Mouse (Mus musculus) hindbrain, postnatal 0 days (tissue): ENCODE data around the gene Gm48551. TPM values are rescaled to one million over a fixed set of nuclear protein-coding genes. Genes with fewer than 3 reads are reported as not detected.

Experiments
- ATAC-seq: fragments of 200-750 bp; cut with Nextera tagmentation; 2 replicates; pipeline ENCODE4 v1.8.0; 2017; ENCODE audit warnings: mild to moderate bottlenecking, moderate TSS enrichment, moderate library complexity
- DNase-seq: peaks from one replicate; pipeline ENCODE4 v3.0.0-alpha.2; 2015; ENCODE audit warnings: low spot score
- H3K27ac ChIP-seq: fragments of 300-500 bp; sonication (generic); 2 replicates; pipeline ENCODE4 v1.5.1; 2014; ENCODE audit warnings: mild to moderate bottlenecking
- H3K27me3 ChIP-seq: fragments of 300-500 bp; sonication (generic); 2 replicates; pipeline ENCODE4 v1.6.1; 2014; ENCODE audit warnings: low read length, mixed read lengths; ENCODE audit not compliant: insufficient read depth
- H3K36me3 ChIP-seq: fragments of 300-500 bp; sonication (generic); 2 replicates; pipeline ENCODE4 v1.6.1; 2014; ENCODE audit warnings: low read length, mixed read lengths; ENCODE audit not compliant: insufficient read depth
- H3K4me1 ChIP-seq: fragments of 300-500 bp; sonication (generic); 2 replicates; pipeline ENCODE4 v1.6.1; 2014; ENCODE audit warnings: antibody characterized with exemption, low read length, mixed read lengths; ENCODE audit not compliant: insufficient read depth
- H3K4me2 ChIP-seq: fragments of 300-500 bp; sonication (generic); 2 replicates; pipeline ENCODE4 v1.6.1; 2014; ENCODE audit warnings: low read depth, mild to moderate bottlenecking, low read length, moderate library complexity, mixed read lengths
- H3K4me3 ChIP-seq: fragments of 300-500 bp; sonication (generic); 2 replicates; pipeline ENCODE4 v1.5.1; 2014; ENCODE audit warnings: low read length
- H3K9ac ChIP-seq: fragments of 300-500 bp; sonication (generic); replicated peaks from 2 replicates; pipeline ENCODE4 v1.6.1; 2014; ENCODE audit warnings: mild to moderate bottlenecking, low read length, moderate library complexity, mixed read lengths
- H3K9me3 ChIP-seq: fragments of 300-500 bp; sonication (generic); 2 replicates; pipeline ENCODE4 v1.6.1; 2016; ENCODE audit warnings: low read length, mixed read lengths
- CTCF ChIP-seq: IDR thresholded peaks from 2 replicates; pipeline ENCODE4 v1.5.1; 2016; ENCODE audit warnings: antibody characterized with exemption, control low read depth, low read depth
- WGBS: fragments of 180-500 bp; shearing (Covaris S2); extraction: QIAGEN DNeasy Blood & Tissue Kit; methylation state at CpG from one replicate; pipeline ENCODE4 v1.1.7; 2014; 5-methylcytosine and 5-hydroxymethylcytosine counted together
- polyA plus RNA-seq: library from polyadenylated mRNA; unstranded; fragments of >200 nt; fragmentation: Nextera tagmentation; extraction: Ambion mirVana; gene quantifications from 2 replicates; pipeline ENCODE4 v1.2.1, GENCODE M21; 2015
- total RNA-seq: library from RNA; depleted of rRNA; stranded (reverse); fragments of >200 nt; gene quantifications from 2 replicates; pipeline ENCODE4 v1.2.3, GENCODE M21; 2014

Gm48551 gene
- total and polyA plus RNA-seq, 2 experiments from 2014 or later, result 3.3 to 5.3 TPM

DNA sequence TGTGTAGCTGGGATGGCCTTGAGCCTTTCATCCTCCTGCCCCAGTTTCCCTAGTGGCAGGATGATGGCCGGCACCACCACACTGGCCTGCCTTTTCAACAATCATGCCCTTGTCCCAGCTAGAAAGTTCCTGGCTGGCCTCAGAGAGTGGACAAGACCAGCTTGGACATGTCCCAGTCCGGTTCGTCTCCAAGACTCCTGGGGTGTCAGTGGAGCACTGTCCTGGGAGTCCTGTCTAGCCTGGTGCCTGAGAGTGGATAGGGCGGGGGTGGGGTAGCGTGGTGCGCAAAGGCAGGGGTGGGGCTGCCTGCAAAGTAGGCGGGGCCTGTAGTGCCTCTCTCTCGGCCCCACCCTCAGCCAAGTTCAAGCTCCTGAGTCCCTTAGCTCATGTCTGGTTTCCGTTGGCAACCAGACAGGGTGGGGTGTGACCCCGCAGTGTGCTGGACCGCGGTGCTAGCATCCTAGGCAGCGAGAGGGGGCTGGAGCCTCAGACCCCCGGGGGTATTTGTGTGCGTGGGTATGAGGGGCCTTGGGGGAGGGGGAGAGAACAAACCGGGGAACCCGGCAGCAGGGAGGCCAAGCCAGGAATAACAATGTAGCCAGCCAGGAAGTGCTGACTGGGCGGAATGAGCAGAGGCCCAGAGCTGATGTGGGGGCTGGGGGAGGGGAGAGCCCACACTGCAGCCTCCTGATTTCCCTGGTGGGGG, 17.4 kb downstream of the Gm48551 start:
- 11% methylated on average over 18 of the region's 18 CpGs for WGBS
- no peak for TF ChIP-seq CTCF
- H3K9ac ChIP-seq, result 0 out of 2 replicates have a peak overlapping the region, but pooled peaks have one; percentile 21
- H3K4me1 ChIP-seq, result peaks cover 18% of the 10 kb centered on the region
- DNase-seq (peak; percentile 65), ATAC-seq (peak; percentile 61)
- H3K4me3 ChIP-seq, result no peak overlapping the region
- H3K27ac ChIP-seq, result peak overlapping the region; percentile 74
- no peaks in the 10 kb centered on the region for H3K9me3 ChIP-seq
- H3K4me2 ChIP-seq, result peak overlapping the region; percentile 7; the same call in 1 of the 2 replicates
- peaks cover 29% of the 10 kb centered on the region; the same call in 1 of the 2 replicates for H3K36me3 ChIP-seq
- no peaks in the 10 kb centered on the region for H3K27me3 ChIP-seq

DNA sequence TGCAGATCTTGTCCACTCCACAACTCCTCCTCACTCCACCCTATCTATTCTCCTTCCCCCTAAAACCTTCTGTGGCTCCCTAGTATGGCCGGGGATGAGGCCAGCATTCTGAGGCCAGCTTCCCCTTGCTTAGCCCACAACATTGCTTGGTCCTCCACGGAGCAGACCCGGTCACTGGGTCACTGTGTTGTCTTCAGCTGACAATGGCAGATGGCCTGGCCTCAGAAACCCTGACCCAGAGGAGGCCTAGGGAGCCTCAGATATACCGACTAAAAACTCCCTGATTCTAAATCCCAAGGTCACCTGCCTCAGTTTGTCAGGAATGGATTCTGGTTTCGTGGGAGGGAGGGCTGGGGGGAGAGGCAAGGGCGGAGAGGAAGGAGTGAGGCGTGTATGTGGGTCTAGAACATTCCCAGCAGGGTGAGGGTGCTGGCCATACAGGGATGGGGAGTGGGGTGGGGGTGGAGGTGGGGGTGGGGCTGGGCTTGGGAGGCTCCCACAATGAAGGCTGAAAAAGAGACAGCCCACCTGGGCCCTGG, 18.0 kb downstream of the Gm48551 start:
- peaks cover 29% of the 10 kb centered on the region; the same call in 1 of the 2 replicates for H3K36me3 ChIP-seq
- TF ChIP-seq CTCF, result no peak
- ATAC-seq (no peak), DNase-seq (no peak)
- H3K9me3 ChIP-seq, result no peaks in the 10 kb centered on the region
- H3K27me3 ChIP-seq, result no peaks in the 10 kb centered on the region
- H3K4me1 ChIP-seq, result peaks cover 25% of the 10 kb centered on the region
- H3K27ac ChIP-seq, result peak overlapping the region; percentile 74
- WGBS, result 16% methylated on average over 7 of the region's 7 CpGs
- 0 out of 2 replicates have a peak overlapping the region, but pooled peaks have one; percentile 21 for H3K9ac ChIP-seq
- H3K4me3 ChIP-seq, result no peak overlapping the region
- peak overlapping the region; percentile 7; the same call in 1 of the 2 replicates for H3K4me2 ChIP-seq

DNA sequence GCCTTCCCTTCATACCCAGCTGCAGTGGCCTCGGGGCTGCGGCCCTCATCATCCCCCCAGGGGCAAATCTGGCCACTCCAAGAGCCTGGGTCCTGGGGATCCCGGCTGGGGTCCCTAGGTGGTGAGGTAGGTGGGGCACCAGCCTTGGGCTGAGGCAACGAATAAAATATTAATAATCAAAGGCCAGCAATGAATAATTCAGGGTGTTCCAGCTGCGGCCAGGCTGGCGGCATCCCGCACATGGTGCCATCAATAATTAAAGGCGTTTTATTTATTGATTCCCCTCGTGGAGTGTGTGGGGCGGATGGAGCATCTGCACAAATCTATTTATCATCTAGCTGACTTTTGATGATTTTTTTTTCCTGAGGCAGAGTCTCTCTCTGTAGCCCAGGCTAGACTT, 19.2 kb downstream of the Gm48551 start:
- Histone ChIP-seq H3K4me2 (no peak overlapping the region), H3K9ac (no peak overlapping the region), H3K27me3 (no peaks in the 10 kb centered on the region), H3K4me3 (no peak overlapping the region), H3K9me3 (no peaks in the 10 kb centered on the region), H3K36me3 (peaks cover 35% of the 10 kb centered on the region), H3K27ac (no peak overlapping the region), H3K4me1 (peaks cover 31% of the 10 kb centered on the region)
- WGBS, result 50% methylated on average over 10 of the region's 10 CpGs
- ATAC-seq, result no peak
- TF ChIP-seq CTCF, result no peak
- DNase-seq, result no peak

DNA sequence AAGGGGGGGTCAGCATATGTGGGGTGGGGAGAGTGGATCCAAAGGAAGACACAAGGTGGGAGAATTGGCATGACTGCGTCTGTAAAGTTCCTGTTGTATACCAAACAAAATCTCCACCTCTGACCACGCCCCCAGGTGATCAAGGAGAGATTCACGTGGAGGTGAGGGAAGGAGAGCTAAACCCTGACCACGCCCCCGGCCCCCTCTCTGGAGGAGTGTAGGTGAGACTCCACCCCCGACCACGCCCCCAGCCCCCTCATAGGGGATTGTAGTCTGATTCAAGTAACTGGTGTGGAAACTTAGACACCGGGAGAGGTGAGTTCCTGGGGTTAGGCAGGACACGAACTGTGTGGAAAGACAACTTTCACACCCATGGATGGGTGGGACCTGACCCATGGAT, 19.8 kb downstream of the Gm48551 start:
- Histone ChIP-seq H3K4me2 (no peak overlapping the region), H3K4me3 (no peak overlapping the region), H3K4me1 (peaks cover 31% of the 10 kb centered on the region), H3K9ac (no peak overlapping the region), H3K9me3 (no peaks in the 10 kb centered on the region), H3K36me3 (peaks cover 35% of the 10 kb centered on the region), H3K27me3 (no peaks in the 10 kb centered on the region), H3K27ac (no peak overlapping the region)
- ATAC-seq (no peak), DNase-seq (no peak)
- TF ChIP-seq CTCF, result no peak
- 37% methylated on average over 9 of the region's 9 CpGs for WGBS

DNA sequence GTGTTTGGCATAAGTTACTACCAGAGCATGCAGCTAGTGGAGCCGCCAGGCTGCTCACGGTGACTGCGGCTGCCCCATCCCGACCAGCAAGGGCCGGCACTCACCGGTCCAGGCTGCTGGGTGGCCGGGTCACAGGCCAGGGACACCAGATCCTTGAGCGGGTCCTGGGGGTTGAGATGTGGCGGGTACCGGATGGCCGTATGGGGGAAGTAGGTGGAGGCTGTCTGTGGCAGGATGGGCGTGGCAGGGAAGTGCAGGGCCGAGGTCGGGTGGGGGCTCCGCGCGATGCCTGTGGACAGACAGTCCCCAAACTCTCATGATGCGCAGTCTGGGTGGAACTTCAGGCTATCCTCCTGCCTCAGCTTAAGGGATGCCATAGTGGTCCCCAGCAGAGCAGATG, 20.5 kb downstream of the Gm48551 start:
- no peak for TF ChIP-seq CTCF
- DNase-seq (no peak), ATAC-seq (no peak)
- 75% methylated on average over 18 of the region's 18 CpGs for WGBS
- Histone ChIP-seq H3K27ac (no peak overlapping the region), H3K4me1 (peaks cover 31% of the 10 kb centered on the region), H3K36me3 (peaks cover 30% of the 10 kb centered on the region), H3K4me2 (no peak overlapping the region), H3K9ac (no peak overlapping the region), H3K9me3 (no peaks in the 10 kb centered on the region), H3K4me3 (no peak overlapping the region), H3K27me3 (no peaks in the 10 kb centered on the region)

DNA sequence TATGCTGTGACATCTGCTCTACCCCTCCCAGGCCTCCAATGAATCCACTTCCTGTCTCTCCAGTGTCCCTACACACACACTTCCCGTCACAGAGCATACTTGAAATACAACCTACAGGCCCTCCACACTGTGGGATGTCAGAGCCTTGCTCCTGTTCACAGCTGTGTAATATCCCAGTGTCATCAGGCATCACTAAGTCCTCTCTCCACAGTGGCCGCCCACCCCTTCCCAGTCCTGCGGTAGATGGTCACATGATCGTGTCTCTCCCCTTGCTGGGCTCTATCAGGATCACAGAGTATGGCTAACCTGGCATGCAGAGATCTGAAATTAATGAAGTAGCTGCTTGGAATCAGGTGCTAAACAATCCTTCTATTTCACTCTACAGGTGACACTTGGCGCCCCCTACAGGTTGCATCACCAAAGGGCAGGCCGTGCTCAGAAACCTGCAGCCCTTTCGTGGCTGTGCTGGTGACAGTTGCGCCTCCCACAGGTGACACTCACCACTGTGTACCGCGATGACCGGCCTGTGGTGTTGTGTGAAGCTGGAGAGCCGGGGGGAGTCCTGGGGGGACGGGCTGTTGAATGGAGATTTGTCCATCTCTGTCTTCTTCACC, 21.4 kb downstream of the Gm48551 start:
- H3K4me1 ChIP-seq, result peaks cover 31% of the 10 kb centered on the region
- peak; percentile 69 for DNase-seq

More for the DNA sequence above, 21.4 kb downstream of the Gm48551 start:
- Histone ChIP-seq H3K4me3 (no peak overlapping the region), H3K27ac (no peak overlapping the region), H3K4me2 (no peak overlapping the region), H3K27me3 (no peaks in the 10 kb centered on the region), H3K9me3 (no peaks in the 10 kb centered on the region), H3K9ac (no peak overlapping the region), H3K36me3 (peaks cover 24% of the 10 kb centered on the region)
- WGBS, result 44% methylated on average over 13 of the region's 13 CpGs
- TF ChIP-seq CTCF, result peak; percentile 78
- no peak for ATAC-seq
